Mouse (Mus musculus) bone marrow, adult 2 months (tissue): ENCODE measurements at regions not wholly inside any gene's neighbourhood (a gene's known extent, or its start where the extent isn't known, plus 50 kb on each side); places are given as distances from the start of the nearest gene placed in this dataset.

Experiments used
- H3K27ac ChIP-seq: fragments of 200-500 bp; 2 replicates; pipeline ENCODE4 v1.5.1; 2012; ENCODE audit warnings: low read depth, mild to moderate bottlenecking, control low read depth, inconsistent platforms, low read length; ENCODE audit not compliant: control insufficient read depth, poor library complexity, insufficient read depth
- H3K4me1 ChIP-seq: fragments of 200-500 bp; 2 replicates; pipeline ENCODE4 v1.6.1; 2011; ENCODE audit warnings: low read length; ENCODE audit not compliant: control insufficient read depth, insufficient read depth
- H3K4me3 ChIP-seq: fragments of 200-500 bp; replicated peaks from 2 replicates; pipeline ENCODE3; 2011; ENCODE audit warnings: mild to moderate bottlenecking, low read depth, low read length, control low read depth; ENCODE audit not compliant: control insufficient read depth
- CTCF ChIP-seq: fragments of 200-500 bp; IDR thresholded peaks from 2 replicates; pipeline ENCODE4 v1.5.1; 2011; ENCODE audit warnings: low read length, control low read depth; ENCODE audit not compliant: control insufficient read depth, insufficient read depth
- POLR2A ChIP-seq: fragments of 200-500 bp; IDR thresholded peaks from 2 replicates; pipeline ENCODE4 v1.6.1; 2011; ENCODE audit warnings: low read depth, mild to moderate bottlenecking, control low read depth, low read length, borderline replicate concordance; ENCODE audit not compliant: control insufficient read depth
- WGBS: fragments of 180-500 bp; shearing (Covaris S2); methylation state at CpG from one replicate; pipeline ENCODE4 v1.1.7; 2018; 5-methylcytosine and 5-hydroxymethylcytosine counted together

DNA sequence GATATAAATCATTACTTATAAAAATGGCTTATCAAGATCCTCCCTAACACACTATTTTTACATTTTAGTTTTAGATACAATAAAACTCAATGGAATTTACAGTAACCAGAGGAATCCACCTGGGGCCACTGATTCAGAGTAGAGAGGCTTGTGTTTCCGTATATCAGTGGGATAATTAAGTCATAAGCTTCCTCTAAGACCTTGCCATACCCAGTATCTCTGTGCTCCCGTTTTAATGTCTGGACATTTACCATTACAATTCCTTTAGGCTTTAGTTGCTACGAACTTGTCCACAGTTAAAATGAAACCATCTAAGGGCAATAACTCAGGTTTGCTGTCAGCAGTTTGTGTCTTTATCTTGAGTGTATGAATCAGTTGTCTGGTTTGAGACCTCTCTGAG lies 127.9 kb downstream of the Mreg start:
- no peaks in the 10 kb centered on the region for H3K4me1 ChIP-seq
- TF ChIP-seq POLR2A = no peak
- TF ChIP-seq CTCF = no peak
- no peak overlapping the region for H3K27ac ChIP-seq
- WGBS = 69% methylated on average over 3 of the region's 3 CpGs
- no peak overlapping the region for H3K4me3 ChIP-seq

DNA sequence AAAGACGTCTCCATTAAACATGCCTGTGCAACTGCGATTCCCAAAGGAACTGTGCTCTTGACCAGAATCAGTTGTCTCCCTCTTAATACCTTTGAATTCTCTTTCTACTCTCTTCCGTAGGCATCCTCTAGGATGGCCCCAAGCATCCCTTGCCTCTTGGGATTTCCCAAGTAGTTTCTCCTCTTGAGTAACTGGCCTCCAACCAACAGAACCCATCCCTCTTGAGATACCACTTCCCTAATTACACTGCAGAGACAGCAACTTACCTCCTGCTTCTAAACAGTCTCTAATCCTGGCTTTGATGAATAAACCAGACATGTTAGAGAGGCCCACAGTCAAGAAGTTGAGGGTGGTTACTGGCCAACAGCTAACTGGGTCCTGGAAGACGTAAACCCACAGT lies 129.7 kb downstream of the Mreg start:
- Histone ChIP-seq H3K4me1 (no peaks in the 10 kb centered on the region), H3K4me3 (no peak overlapping the region), H3K27ac (no peak overlapping the region)
- 76% methylated on average over 4 of the region's 4 CpGs for WGBS
- TF ChIP-seq POLR2A = no peak
- no peak for TF ChIP-seq CTCF

DNA sequence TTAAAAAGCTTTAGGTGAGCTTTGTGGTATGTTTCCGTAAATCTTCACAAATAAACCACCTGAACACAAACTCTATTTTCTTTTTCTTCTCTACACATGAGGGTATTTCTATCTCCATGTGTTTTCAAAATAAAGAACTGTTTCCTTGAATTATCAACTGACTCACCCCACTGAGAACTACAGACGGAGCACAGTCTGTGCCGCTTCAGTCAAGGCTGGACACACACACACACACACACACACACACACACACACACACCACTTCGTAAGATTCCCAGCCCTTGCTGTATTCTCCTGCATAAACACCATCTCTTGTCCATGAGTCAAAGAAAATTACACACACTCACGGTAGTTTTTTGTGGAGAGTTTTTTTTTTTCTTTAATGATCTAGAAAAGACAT lies 130.3 kb downstream of the Mreg start:
- Histone ChIP-seq H3K27ac (no peak overlapping the region), H3K4me1 (no peaks in the 10 kb centered on the region), H3K4me3 (no peak overlapping the region)
- TF ChIP-seq CTCF (no peak), POLR2A (no peak)
- 76% methylated on average over 5 of the region's 5 CpGs for WGBS

DNA sequence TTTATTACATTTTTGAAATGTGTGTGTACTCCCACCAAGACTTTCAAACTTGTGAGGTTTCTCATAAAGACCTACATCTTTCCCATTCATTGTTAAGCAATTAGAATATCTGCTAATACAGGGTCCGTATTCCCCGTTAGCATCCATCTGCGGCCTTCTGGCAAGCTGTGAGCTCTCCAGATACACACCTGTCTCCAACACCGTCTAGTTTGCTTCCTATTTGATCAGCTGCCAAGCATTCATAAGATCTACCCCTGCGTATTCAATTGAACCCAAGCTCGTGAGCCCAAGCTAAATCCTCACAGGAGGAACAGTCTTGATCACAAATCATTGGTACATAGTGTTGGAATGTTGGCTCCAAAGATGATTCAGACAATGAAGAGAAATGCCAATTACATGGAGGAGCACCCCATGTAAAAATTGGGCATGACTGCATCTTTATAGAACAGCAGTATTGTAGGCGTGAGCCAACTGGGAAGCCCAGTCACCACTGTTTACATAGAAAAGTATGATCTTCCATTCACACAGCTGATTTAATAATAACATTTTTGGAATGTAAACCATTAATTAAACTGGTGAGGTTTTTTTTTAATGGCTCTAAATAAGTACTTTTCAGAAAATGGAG lies 133.1 kb downstream of the Mreg start:
- TF ChIP-seq POLR2A (no peak), CTCF (no peak)
- Histone ChIP-seq H3K27ac (no peak overlapping the region), H3K4me3 (no peak overlapping the region), H3K4me1 (no peaks in the 10 kb centered on the region)
- 79% methylated on average over 7 of the region's 7 CpGs for WGBS

DNA sequence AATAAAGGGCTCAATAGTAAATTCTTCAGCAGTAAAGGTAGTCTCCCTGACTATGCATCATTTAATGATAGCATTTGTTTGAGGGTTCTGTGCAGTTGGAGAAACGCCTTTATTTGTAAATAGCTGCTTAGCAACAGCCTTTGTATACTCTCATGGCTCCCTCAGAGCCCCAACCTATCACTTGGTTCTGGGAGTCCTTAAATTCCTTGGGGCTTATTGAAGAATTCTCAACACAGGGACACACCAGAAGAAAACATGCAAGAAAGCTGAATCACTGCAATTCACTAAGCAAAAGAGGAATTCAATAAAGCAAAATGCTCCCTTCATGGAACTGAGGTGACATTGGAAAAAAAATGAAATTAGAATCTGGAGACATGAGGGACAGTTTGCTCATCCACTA lies 135.8 kb downstream of the Mreg start:
- 67% methylated on average over 1 of the region's 1 CpGs for WGBS
- TF ChIP-seq CTCF (no peak), POLR2A (no peak)
- H3K4me3 ChIP-seq = no peak overlapping the region
- H3K27ac ChIP-seq = no peak overlapping the region
- H3K4me1 ChIP-seq = no peaks in the 10 kb centered on the region

DNA sequence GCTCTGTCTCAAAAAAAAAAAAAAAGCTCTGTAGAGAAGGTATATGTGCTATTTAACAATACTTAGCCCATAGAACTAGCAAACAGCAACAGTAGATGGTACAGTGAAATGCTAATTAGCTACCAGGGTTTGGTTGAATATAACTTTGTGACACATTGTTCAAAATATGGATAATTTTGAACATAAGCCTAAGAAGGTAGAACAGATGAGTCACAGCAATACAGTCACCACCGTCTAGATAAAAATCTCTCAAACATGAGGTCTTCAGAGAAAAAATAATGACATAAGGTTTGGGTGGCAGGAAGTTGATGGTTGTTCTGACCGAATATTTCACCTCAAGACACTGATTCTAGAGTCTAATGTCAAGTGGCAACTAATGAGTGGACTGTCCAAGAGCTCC lies 136.6 kb downstream of the Mreg start:
- H3K27ac ChIP-seq = no peak overlapping the region
- no peak for TF ChIP-seq CTCF
- TF ChIP-seq POLR2A = no peak
- H3K4me3 ChIP-seq = no peak overlapping the region
- WGBS = 43% methylated on average over 2 of the region's 2 CpGs
- no peaks in the 10 kb centered on the region for H3K4me1 ChIP-seq

DNA sequence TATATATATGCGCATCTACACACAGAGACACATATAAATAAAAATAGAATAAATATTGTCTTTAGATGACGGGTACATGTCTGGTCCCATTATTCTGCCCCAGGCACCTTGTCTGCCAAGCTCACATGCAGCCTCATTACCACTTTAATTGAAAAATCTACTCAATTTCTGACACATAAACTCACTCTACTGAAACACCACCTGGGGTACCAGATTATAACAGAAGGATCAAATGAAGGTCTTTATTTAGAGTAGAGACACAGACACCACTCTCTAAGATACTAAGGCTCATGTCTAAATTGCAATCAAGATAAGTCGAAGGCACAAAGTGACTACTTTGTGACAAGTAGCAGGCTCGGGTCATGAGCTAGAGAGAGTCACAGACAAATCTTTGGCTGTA lies 138.9 kb downstream of the Mreg start:
- Histone ChIP-seq H3K27ac (no peak overlapping the region), H3K4me1 (no peaks in the 10 kb centered on the region), H3K4me3 (no peak overlapping the region)
- no peak for TF ChIP-seq CTCF
- TF ChIP-seq POLR2A = no peak
- 78% methylated on average over 4 of the region's 4 CpGs for WGBS

DNA sequence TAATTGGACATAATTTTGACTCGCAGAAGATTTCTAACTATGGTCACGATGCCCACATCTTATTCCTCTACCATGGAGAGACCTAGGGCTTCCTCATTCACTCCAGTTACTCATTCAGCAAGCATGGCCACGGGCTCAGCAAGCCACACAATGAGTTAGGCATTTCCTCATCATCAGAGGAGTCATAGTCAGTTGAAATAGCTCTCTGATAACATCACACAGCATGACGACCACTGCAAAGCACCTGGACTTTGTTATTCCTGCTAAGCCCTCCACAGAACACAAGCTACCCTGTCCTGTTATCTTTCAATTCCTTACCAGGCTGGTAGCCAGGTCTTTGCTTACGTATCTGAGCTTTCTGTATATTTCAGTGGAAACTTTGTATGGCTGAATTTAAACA lies 141.6 kb downstream of the Mreg start:
- TF ChIP-seq POLR2A = no peak
- TF ChIP-seq CTCF = no peak
- Histone ChIP-seq H3K4me1 (no peaks in the 10 kb centered on the region), H3K27ac (no peak overlapping the region), H3K4me3 (no peak overlapping the region)
- WGBS = 48% methylated on average over 5 of the region's 5 CpGs

DNA sequence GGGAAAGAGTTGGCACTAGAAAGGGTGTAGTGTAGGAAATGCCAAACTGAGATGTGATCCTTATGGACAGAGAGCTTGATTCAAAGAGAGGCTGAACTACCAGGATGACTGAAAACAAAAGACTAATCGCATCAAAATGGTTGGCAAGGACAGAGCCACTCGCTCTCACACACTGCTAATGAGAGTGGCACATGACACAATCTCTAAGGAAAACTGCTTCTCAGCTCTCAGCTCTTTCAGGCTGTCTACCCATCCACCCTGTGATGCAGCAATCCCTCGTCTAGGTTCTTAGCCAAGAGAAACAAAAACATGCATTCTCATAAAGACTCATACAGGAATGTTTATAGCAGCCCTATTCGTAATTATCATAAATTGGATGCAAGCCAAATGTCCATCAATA lies 143.1 kb downstream of the Mreg start:
- H3K27ac ChIP-seq = no peak overlapping the region
- WGBS = 77% methylated on average over 4 of the region's 4 CpGs
- H3K4me3 ChIP-seq = no peak overlapping the region
- H3K4me1 ChIP-seq = no peaks in the 10 kb centered on the region
- no peak for TF ChIP-seq CTCF
- TF ChIP-seq POLR2A = no peak

DNA sequence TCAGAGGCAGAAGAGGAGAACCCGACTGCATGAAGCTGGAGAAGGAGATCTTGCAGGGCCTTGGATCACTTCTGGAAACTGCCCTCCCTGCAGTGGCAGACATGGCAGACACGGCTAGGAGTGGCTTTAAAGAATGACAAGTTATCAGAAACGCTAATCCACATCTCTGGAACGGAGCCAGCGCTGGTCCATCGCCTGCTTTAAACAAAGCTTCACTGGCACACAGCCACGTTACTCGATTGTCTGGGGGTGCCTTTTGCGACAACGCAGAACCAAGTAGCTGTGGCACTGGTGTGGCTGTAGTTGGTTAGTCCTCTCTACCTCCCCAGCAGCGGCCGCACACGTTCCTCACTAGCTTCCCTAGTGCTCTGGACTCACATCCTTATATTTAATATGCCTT lies 147.0 kb downstream of the Mreg start:
- WGBS = 71% methylated on average over 13 of the region's 13 CpGs
- TF ChIP-seq CTCF = no peak
- TF ChIP-seq POLR2A = no peak
- Histone ChIP-seq H3K27ac (no peak overlapping the region), H3K4me1 (no peaks in the 10 kb centered on the region), H3K4me3 (no peak overlapping the region)
